ENCODE assay signal across 8 mouse cellular contexts in the genomic region with DNA sequence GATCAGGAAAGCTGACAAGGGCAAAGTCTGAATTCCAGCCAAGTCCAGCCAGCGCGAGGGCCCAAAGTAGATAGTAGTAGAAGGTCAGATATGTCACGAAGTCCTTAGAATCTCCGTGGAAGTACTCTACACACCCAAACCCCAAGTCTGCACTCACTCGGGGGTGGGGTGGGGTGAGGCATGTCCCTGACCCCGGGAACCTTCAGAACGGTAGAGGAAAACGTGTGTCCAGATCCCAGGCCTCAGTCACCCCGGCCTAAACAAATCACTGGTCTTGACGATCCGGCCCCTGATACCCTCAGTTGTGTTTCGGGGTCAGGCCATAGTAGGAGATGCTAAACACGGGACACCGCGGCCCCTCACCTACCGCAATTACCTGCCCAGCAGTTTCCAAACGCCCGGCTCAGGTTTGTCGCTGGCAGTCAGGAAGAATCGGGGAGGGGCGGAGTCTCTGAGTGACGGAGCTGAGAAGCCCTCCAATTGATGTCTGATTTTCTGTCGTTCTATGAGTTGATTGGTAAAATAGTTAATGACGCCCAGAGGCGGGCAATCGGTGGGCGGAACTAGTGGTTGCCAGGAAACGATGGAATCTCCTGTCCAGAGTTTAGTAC. TPM values are rescaled to one million over a fixed set of nuclear protein-coding genes. Genes with fewer than 3 reads are reported as not detected.
DNase-seq lines count a peak whose midpoint lies in the region; ATAC-seq and TF ChIP-seq lines count a peak whose summit lies in the region.

Ccdc32 (minus strand) TSS at position 453 of the 611 bp plus-strand sequence.

- WGBS in forebrain, embryonic 16.5 days, result under 1% methylated on average over 28 of the region's 28 CpGs
- under 1% methylated on average over 28 of the region's 28 CpGs for WGBS in lung, embryonic 14.5 days
- WGBS in olfactory bulb, adult 2 months, result under 1% methylated on average over 28 of the region's 28 CpGs
- under 1% methylated on average over 28 of the region's 28 CpGs for WGBS in thymus, adult 2 months

- H3K27ac ChIP-seq in forebrain, embryonic 16.5 days (ENCODE audit: low read length), result no peak within 1 kb of the TSS
- peak within 1 kb of the TSS; percentile 82 for H3K27ac ChIP-seq in layer of hippocampus, adult 2 months
- no peak within 1 kb of the TSS for H3K27ac ChIP-seq in lung, embryonic 14.5 days (ENCODE audit: low read depth)
- no peak within 1 kb of the TSS for H3K27ac ChIP-seq in olfactory bulb, adult 2 months (ENCODE audit: insufficient read depth, low read depth, low read length)
- no peak within 1 kb of the TSS for H3K27ac ChIP-seq in thymus, adult 2 months (ENCODE audit: control insufficient read depth, insufficient read depth, low read length)

- peak within 1 kb of the TSS; percentile 79 for H3K4me3 ChIP-seq in G1E (ENCODE audit: low read depth, low read length)
- peak within 1 kb of the TSS; percentile 67 for H3K4me3 ChIP-seq in forebrain, embryonic 16.5 days (replicated peaks; ENCODE audit: low read length)
- H3K4me3 ChIP-seq in layer of hippocampus, adult 2 months, result peak within 1 kb of the TSS; percentile 75
- peak within 1 kb of the TSS; percentile 66 for H3K4me3 ChIP-seq in lung, embryonic 14.5 days (ENCODE audit: low read depth, low read length)
- H3K4me3 ChIP-seq in olfactory bulb, adult 2 months (ENCODE audit: insufficient read depth, low read depth, low read length), result peak within 1 kb of the TSS; percentile 84
- peak within 1 kb of the TSS; percentile 89 for H3K4me3 ChIP-seq in thymus, adult 2 months (ENCODE audit: control insufficient read depth, insufficient read depth, low read length)

- peak; percentile 89 for ATAC-seq in G1E (ENCODE audit: extremely low read depth, insufficient number of reproducible peaks, low FRiP score, poor library complexity, severe bottlenecking)
- peak; percentile 99 for ATAC-seq in forebrain, embryonic 16.5 days
- peak; percentile 96 for ATAC-seq in lung, embryonic 14.5 days (ENCODE audit: insufficient read depth)

- peak; percentile 35; the same call in 1 of the 2 replicates for TF ChIP-seq POLR2A in olfactory bulb, adult 2 months (IDR thresholded peaks at IDR 0.05; ENCODE audit: insufficient read depth, low read depth, low read length)
- peak; percentile 54; the same call in 1 of the 2 replicates for TF ChIP-seq POLR2A in thymus, adult 2 months (IDR thresholded peaks at IDR 0.05; ENCODE audit: control insufficient read depth, extremely low read depth, insufficient read depth, low read length, poor library complexity)

- peaks cover 56% of the 10 kb centered on the region for H3K4me1 ChIP-seq in G1E (ENCODE audit: insufficient read depth, low read depth, low read length)
- peaks cover 8% of the 10 kb centered on the region for H3K4me1 ChIP-seq in forebrain, embryonic 16.5 days (replicated peaks; ENCODE audit: control insufficient read depth, insufficient read depth, low read length)
- 0 out of 2 replicates have a peak, but pooled peaks cover 3% of the 10 kb centered on the region for H3K4me1 ChIP-seq in lung, embryonic 14.5 days (ENCODE audit: insufficient read depth)
- H3K4me1 ChIP-seq in olfactory bulb, adult 2 months (ENCODE audit: control insufficient read depth, insufficient read depth, low read length), result peaks cover 4% of the 10 kb centered on the region
- H3K4me1 ChIP-seq in thymus, adult 2 months (replicated peaks; ENCODE audit: control insufficient read depth, insufficient read depth, low read length), result peaks cover 10% of the 10 kb centered on the region

- peak within 1 kb of the TSS; percentile 84 for H3K4me2 ChIP-seq in forebrain, embryonic 16.5 days (ENCODE audit: low read length)
- peak within 1 kb of the TSS; percentile 62 for H3K4me2 ChIP-seq in lung, embryonic 14.5 days

- peak within 1 kb of the TSS; percentile 76 for H3K9ac ChIP-seq in forebrain, embryonic 16.5 days (replicated peaks; ENCODE audit: low read depth, low read length)
- peak within 1 kb of the TSS; percentile 65 for H3K9ac ChIP-seq in lung, embryonic 14.5 days

- intact Hi-C loops in heart, postnatal 36 days (cut with DNase I), result no loop called here

- peak; percentile 92 for DNase-seq in G1E (ENCODE audit: low spot score)
- DNase-seq in cerebellum, adult 18-20 months, result peak; percentile 93 to 98
- DNase-seq in heart, postnatal 36 days, result peak; percentile 89 to 96
- peak; percentile 95 to 97 for DNase-seq in layer of hippocampus, adult 2 months (ENCODE audit: low spot score in 2 of 2)
- DNase-seq in lung, embryonic 14.5 days, result peak; percentile 98
- DNase-seq in thymus, adult 2 months, result peak; percentile 93

- H3K9me3 ChIP-seq in G1E (replicated peaks), result no peaks in the 10 kb centered on the region
- no peaks in the 10 kb centered on the region for H3K9me3 ChIP-seq in forebrain, embryonic 16.5 days (ENCODE audit: control insufficient read depth, low read length)
- no peaks in the 10 kb centered on the region for H3K9me3 ChIP-seq in lung, embryonic 14.5 days (ENCODE audit: low read depth, low read length)

- H3K27me3 ChIP-seq in G1E (ENCODE audit: insufficient read depth, low read length), result no peaks in the 10 kb centered on the region
- no peaks in the 10 kb centered on the region for H3K27me3 ChIP-seq in forebrain, embryonic 16.5 days (replicated peaks; ENCODE audit: control insufficient read depth, insufficient read depth, low read length)
- H3K27me3 ChIP-seq in lung, embryonic 14.5 days (ENCODE audit: insufficient read depth, low read length), result no peaks in the 10 kb centered on the region
- H3K27me3 ChIP-seq in thymus, adult 2 months (ENCODE audit: control insufficient read depth, insufficient read depth, low read length), result no peaks in the 10 kb centered on the region

- peaks cover 22% of the 10 kb centered on the region for H3K36me3 ChIP-seq in G1E (replicated peaks)
- no peaks in the 10 kb centered on the region for H3K36me3 ChIP-seq in forebrain, embryonic 16.5 days (ENCODE audit: control insufficient read depth, insufficient read depth)
- H3K36me3 ChIP-seq in lung, embryonic 14.5 days (ENCODE audit: insufficient read depth), result peaks cover 9% of the 10 kb centered on the region; the same call in 1 of the 2 replicates
- no peaks in the 10 kb centered on the region for H3K36me3 ChIP-seq in thymus, adult 2 months (ENCODE audit: control insufficient read depth, insufficient read depth, low read length)

- no peak for TF ChIP-seq CTCF in G1E (IDR thresholded peaks at IDR 0.05; ENCODE audit: low read depth, low read length)
- TF ChIP-seq CTCF in layer of hippocampus, adult 2 months (conservative IDR thresholded peaks at IDR 0.05), result no peak
- TF ChIP-seq CTCF in lung, embryonic 14.5 days (IDR thresholded peaks at IDR 0.05; ENCODE audit: low read depth), result no peak
- no peak for TF ChIP-seq CTCF in olfactory bulb, adult 2 months (IDR thresholded peaks at IDR 0.05; ENCODE audit: insufficient read depth, low read depth, low read length)
- TF ChIP-seq CTCF in thymus, adult 2 months (IDR thresholded peaks at IDR 0.05; ENCODE audit: borderline replicate concordance, control insufficient read depth, extremely low read depth, insufficient read depth, low read length, poor library complexity), result peak; percentile 20; the same call in 1 of the 2 replicates

RNA-seq across cellular contexts. Expression of gene Ccdc32, which starts in this region (rescaled TPM):
- total RNA-seq in G1E (2014; fragmentation: Nextera tagmentation), result 18.5 and 27.3 TPM in 2 replicates
- 28.1 and 33.0 TPM in 2 replicates for total RNA-seq in G1E (2017)
- 13.7 and 20.1 TPM in 2 replicates for polyA plus RNA-seq in G1E (2012)
- polyA plus RNA-seq in forebrain, embryonic 16.5 days (2015; fragmentation: Nextera tagmentation; extraction: Ambion mirVana), result 41.6 and 46.1 TPM in 2 replicates
- total RNA-seq in heart, postnatal 36 days (2021), result 10 to 100 TPM; 10.4 to 11.2 TPM
- total RNA-seq in layer of hippocampus, adult 2 months (2021), result 10 to 100 TPM; 53.2 to 53.6 TPM
- polyA plus RNA-seq in lung, embryonic 14.5 days (2014; fragmentation: Nextera tagmentation; extraction: Ambion mirVana), result 19.9 and 21.0 TPM in 2 replicates
- polyA plus RNA-seq in olfactory bulb, adult 2 months (2012; ENCODE audit: insufficient read depth, insufficient read length, low replicate concordance, missing spikeins), result not detected in 2 replicates
- polyA plus RNA-seq in thymus, adult 2 months (2012; rRNA removed), result 6.1 and 7.1 TPM in 2 replicates
